Mouse (Mus musculus): ENCODE measurements around the gene Chd6. TPM values are rescaled to one million over a fixed set of nuclear protein-coding genes. Genes with fewer than 3 reads are reported as not detected.

Chd6 gene
- polyA plus RNA-seq, 1 experiment from 2014 or later, result 19.0 TPM

- DNase-seq (ENCODE audit: low spot score) (no peak), ATAC-seq (replicated peaks; ENCODE audit: low FRiP score) (no peak)
- H3K4me1 ChIP-seq (replicated peaks; ENCODE audit: control insufficient read depth, insufficient read depth, low read length), result no peaks in the 10 kb centered on the region
- no peak overlapping the region for H3K9ac ChIP-seq (ENCODE audit: low read depth, low read length)
- H3K27me3 ChIP-seq (replicated peaks; ENCODE audit: control insufficient read depth, insufficient read depth, low read length), result no peaks in the 10 kb centered on the region
- H3K36me3 ChIP-seq (ENCODE audit: control insufficient read depth, insufficient read depth, low read length), result peaks cover 13% of the 10 kb centered on the region
- no peak overlapping the region for H3K4me3 ChIP-seq (ENCODE audit: low read depth, low read length)
- WGBS, result 75% methylated on average over 6 of the region's 6 CpGs
- H3K27ac ChIP-seq (ENCODE audit: low read depth, low read length), result peak overlapping the region; percentile 6; the same call in 1 of the 2 replicates
- H3K9me3 ChIP-seq (ENCODE audit: control insufficient read depth, low read length), result no peaks in the 10 kb centered on the region
- no peak overlapping the region for H3K4me2 ChIP-seq
Measured at GRCm38 (mm10) chr2:160990339-160991070, 118.4 kb downstream of the Chd6 start.

DNA sequence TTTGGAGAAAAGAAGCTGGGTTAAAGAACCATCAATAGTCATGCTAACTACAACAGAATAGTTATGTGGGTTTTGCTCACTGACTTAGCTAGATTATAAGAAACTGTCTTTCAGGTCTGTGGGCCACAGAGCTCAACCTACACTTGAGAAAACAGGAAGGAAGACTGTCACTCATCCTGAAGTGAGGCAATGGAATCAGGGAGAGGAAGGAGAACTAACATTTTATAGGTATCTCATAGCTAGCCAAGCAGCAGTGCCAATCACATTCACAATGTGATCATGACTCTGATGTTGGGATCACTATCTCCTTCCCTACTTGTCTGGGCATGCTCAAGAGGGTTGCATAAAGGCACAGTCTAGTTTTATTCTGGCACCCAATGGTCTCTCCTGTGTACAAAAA is 121.4 kb downstream of the Chd6 start:
- no peaks in the 10 kb centered on the region for H3K9me3 ChIP-seq (ENCODE audit: control insufficient read depth, low read length)
- no peaks in the 10 kb centered on the region for H3K27me3 ChIP-seq (replicated peaks; ENCODE audit: control insufficient read depth, insufficient read depth, low read length)
- no peak overlapping the region for H3K4me2 ChIP-seq
- DNase-seq (ENCODE audit: low spot score), result no peak
- ATAC-seq (replicated peaks; ENCODE audit: low FRiP score), result no peak
- no peaks in the 10 kb centered on the region for H3K4me1 ChIP-seq (replicated peaks; ENCODE audit: control insufficient read depth, insufficient read depth, low read length)
- peaks cover 24% of the 10 kb centered on the region for H3K36me3 ChIP-seq (ENCODE audit: control insufficient read depth, insufficient read depth, low read length)
- H3K27ac ChIP-seq (ENCODE audit: low read depth, low read length), result no peak overlapping the region
- no peak overlapping the region for H3K4me3 ChIP-seq (ENCODE audit: low read depth, low read length)
- no peak overlapping the region for H3K9ac ChIP-seq (ENCODE audit: low read depth, low read length)

- Histone ChIP-seq H3K4me3 (ENCODE audit: low read depth, low read length) (no peak overlapping the region), H3K9ac (ENCODE audit: low read depth, low read length) (no peak overlapping the region), H3K27ac (ENCODE audit: low read depth, low read length) (no peak overlapping the region), H3K4me2 (no peak overlapping the region), H3K27me3 (replicated peaks; ENCODE audit: control insufficient read depth, insufficient read depth, low read length) (no peaks in the 10 kb centered on the region), H3K4me1 (replicated peaks; ENCODE audit: control insufficient read depth, insufficient read depth, low read length) (no peaks in the 10 kb centered on the region), H3K9me3 (ENCODE audit: control insufficient read depth, low read length) (no peaks in the 10 kb centered on the region), H3K36me3 (ENCODE audit: control insufficient read depth, insufficient read depth, low read length) (peaks cover 28% of the 10 kb centered on the region; the same call in 1 of the 2 replicates)
- WGBS, result 91% methylated on average over 3 of the region's 3 CpGs
- DNase-seq (ENCODE audit: low spot score), result no peak
- ATAC-seq (replicated peaks; ENCODE audit: low FRiP score), result no peak
Measured at GRCm38 (mm10) chr2:160982636-160983035, 126.2 kb downstream of the Chd6 start.

DNA sequence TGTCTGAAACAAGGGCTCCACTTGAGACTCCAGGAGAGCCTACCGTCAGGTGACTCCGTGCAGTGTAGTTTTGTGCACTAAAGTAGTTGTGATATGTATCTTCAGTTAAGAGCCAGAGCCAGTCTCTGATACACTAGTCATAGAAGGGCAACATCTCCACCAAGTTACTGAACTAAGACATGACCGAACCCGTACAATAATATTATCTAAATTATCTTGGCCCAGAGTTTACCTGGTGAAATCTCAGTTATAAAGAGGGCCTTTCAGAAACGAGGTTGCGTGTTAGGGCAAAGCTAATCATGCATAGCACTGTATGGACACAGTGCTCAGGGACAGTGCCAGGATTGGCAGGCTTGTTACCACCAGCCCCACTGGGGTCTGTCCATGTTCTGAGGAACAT is 127.1 kb downstream of the Chd6 start:
- no peak for ATAC-seq (replicated peaks; ENCODE audit: low FRiP score)
- Histone ChIP-seq H3K4me1 (replicated peaks; ENCODE audit: control insufficient read depth, insufficient read depth, low read length) (no peaks in the 10 kb centered on the region), H3K27me3 (replicated peaks; ENCODE audit: control insufficient read depth, insufficient read depth, low read length) (no peaks in the 10 kb centered on the region), H3K36me3 (ENCODE audit: control insufficient read depth, insufficient read depth, low read length) (peaks cover 21% of the 10 kb centered on the region; the same call in 1 of the 2 replicates), H3K4me2 (no peak overlapping the region), H3K9ac (ENCODE audit: low read depth, low read length) (no peak overlapping the region), H3K9me3 (ENCODE audit: control insufficient read depth, low read length) (no peaks in the 10 kb centered on the region), H3K27ac (ENCODE audit: low read depth, low read length) (no peak overlapping the region), H3K4me3 (ENCODE audit: low read depth, low read length) (no peak overlapping the region)
- 93% methylated on average over 6 of the region's 6 CpGs for WGBS
- no peak for DNase-seq (ENCODE audit: low spot score)

GRCm38 (mm10) chr2:160978651-160979050 is 130.2 kb downstream of the Chd6 start:
- ATAC-seq (replicated peaks; ENCODE audit: low FRiP score), result no peak
- H3K36me3 ChIP-seq (ENCODE audit: control insufficient read depth, insufficient read depth, low read length), result peaks cover 10% of the 10 kb centered on the region; the same call in 1 of the 2 replicates
- H3K4me1 ChIP-seq (replicated peaks; ENCODE audit: control insufficient read depth, insufficient read depth, low read length), result no peaks in the 10 kb centered on the region
- no peak overlapping the region for H3K4me3 ChIP-seq (ENCODE audit: low read depth, low read length)
- WGBS, result 71% methylated on average over 1 of the region's 1 CpGs
- H3K9me3 ChIP-seq (ENCODE audit: control insufficient read depth, low read length), result no peaks in the 10 kb centered on the region
- no peaks in the 10 kb centered on the region for H3K27me3 ChIP-seq (replicated peaks; ENCODE audit: control insufficient read depth, insufficient read depth, low read length)
- H3K9ac ChIP-seq (ENCODE audit: low read depth, low read length), result no peak overlapping the region
- no peak for DNase-seq (ENCODE audit: low spot score)
- H3K27ac ChIP-seq (ENCODE audit: low read depth, low read length), result no peak overlapping the region
- no peak overlapping the region for H3K4me2 ChIP-seq

- Histone ChIP-seq H3K4me3 (ENCODE audit: low read depth, low read length) (no peak overlapping the region), H3K4me2 (no peak overlapping the region), H3K27ac (ENCODE audit: low read depth, low read length) (no peak overlapping the region), H3K9me3 (ENCODE audit: control insufficient read depth, low read length) (no peaks in the 10 kb centered on the region), H3K4me1 (replicated peaks; ENCODE audit: control insufficient read depth, insufficient read depth, low read length) (no peaks in the 10 kb centered on the region), H3K27me3 (replicated peaks; ENCODE audit: control insufficient read depth, insufficient read depth, low read length) (no peaks in the 10 kb centered on the region), H3K9ac (ENCODE audit: low read depth, low read length) (no peak overlapping the region), H3K36me3 (ENCODE audit: control insufficient read depth, insufficient read depth, low read length) (peaks cover 12% of the 10 kb centered on the region; the same call in 1 of the 2 replicates)
- DNase-seq (ENCODE audit: low spot score), result no peak
- 81% methylated on average over 1 of the region's 1 CpGs for WGBS
- no peak for ATAC-seq (replicated peaks; ENCODE audit: low FRiP score)
Measured at GRCm38 (mm10) chr2:160977248-160977647, 131.6 kb downstream of the Chd6 start.

DNA sequence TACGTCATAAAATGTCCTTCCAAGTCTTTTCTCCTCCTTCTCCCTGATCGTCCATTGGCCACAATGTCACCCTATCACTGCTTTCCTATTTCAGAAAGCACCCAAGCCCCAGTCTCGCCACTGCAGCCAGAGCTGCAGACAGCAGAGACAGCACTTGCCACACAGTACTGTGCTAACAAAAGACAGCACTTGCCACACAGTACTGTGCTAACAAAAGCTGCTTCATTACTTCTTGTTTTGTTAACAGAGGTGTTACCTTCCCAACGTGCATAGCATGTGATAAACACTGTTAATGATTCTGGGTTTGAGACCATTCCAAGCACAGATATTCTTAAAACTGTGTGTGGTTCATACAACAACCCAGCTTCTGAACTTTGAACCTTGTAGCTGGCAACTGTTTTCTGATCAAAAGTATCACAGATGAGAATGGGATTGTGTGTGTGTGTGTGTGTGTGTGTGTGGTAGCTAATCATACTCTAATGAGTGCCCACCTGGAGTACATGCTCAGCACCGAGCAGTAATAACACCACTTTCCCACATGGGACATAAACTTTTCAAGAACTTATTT is 135.1 kb downstream of the Chd6 start:
- Histone ChIP-seq H3K9ac (ENCODE audit: low read depth, low read length) (no peak overlapping the region), H3K4me1 (replicated peaks; ENCODE audit: control insufficient read depth, insufficient read depth, low read length) (no peaks in the 10 kb centered on the region), H3K4me2 (no peak overlapping the region), H3K36me3 (ENCODE audit: control insufficient read depth, insufficient read depth, low read length) (peaks cover 16% of the 10 kb centered on the region; the same call in 1 of the 2 replicates), H3K9me3 (ENCODE audit: control insufficient read depth, low read length) (no peaks in the 10 kb centered on the region), H3K27me3 (replicated peaks; ENCODE audit: control insufficient read depth, insufficient read depth, low read length) (no peaks in the 10 kb centered on the region), H3K27ac (ENCODE audit: low read depth, low read length) (no peak overlapping the region), H3K4me3 (ENCODE audit: low read depth, low read length) (no peak overlapping the region)
- WGBS, result 81% methylated on average over 5 of the region's 5 CpGs
- DNase-seq (ENCODE audit: low spot score) (no peak), ATAC-seq (replicated peaks; ENCODE audit: low FRiP score) (no peak)

DNA sequence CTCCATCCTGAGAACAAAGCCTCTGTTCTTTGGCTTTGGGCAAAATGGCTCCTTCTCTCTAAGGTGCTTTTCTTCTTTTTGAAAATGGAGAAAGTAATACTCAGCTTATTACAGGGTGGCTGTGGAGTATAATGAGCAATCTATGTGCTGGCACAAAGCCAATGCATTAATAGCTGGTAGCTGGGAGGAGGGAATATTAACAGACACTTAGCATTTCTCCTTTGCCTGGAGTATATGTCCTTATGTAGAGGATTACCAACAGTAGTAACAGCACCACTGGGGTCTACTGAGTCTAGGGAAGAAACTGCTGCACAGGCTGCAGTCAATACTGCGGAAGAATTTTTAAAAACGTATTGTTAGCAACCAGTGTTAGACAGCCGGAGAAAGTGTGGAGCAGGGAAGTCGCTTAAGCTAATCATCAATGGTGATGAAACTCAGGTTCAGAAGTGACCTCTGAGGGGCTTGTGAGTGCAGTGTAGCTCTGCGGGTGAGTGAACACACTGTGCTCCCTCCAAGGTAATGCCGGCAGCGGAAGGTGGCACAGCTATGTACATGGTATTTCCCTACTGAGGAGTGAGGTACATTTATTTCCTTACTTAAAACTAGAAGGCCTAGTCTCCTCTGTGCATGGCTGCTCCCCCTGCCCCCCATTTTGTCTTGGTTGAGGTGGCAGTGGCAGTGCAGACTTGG is 136.6 kb downstream of the Chd6 start:
- peaks cover 15% of the 10 kb centered on the region; the same call in 1 of the 2 replicates for H3K36me3 ChIP-seq (ENCODE audit: control insufficient read depth, insufficient read depth, low read length)
- no peak overlapping the region for H3K4me3 ChIP-seq (ENCODE audit: low read depth, low read length)
- no peaks in the 10 kb centered on the region for H3K4me1 ChIP-seq (replicated peaks; ENCODE audit: control insufficient read depth, insufficient read depth, low read length)
- H3K27me3 ChIP-seq (replicated peaks; ENCODE audit: control insufficient read depth, insufficient read depth, low read length), result no peaks in the 10 kb centered on the region
- H3K27ac ChIP-seq (ENCODE audit: low read depth, low read length), result no peak overlapping the region
- 95% methylated on average over 7 of the region's 7 CpGs for WGBS
- H3K9me3 ChIP-seq (ENCODE audit: control insufficient read depth, low read length), result no peaks in the 10 kb centered on the region
- H3K9ac ChIP-seq (ENCODE audit: low read depth, low read length), result no peak overlapping the region
- ATAC-seq (replicated peaks; ENCODE audit: low FRiP score) (no peak), DNase-seq (ENCODE audit: low spot score) (no peak)
- no peak overlapping the region for H3K4me2 ChIP-seq
